Mouse (Mus musculus) kidney, embryonic 16.5 days (tissue): ENCODE data around the gene Piezo1. TPM values are rescaled to one million over a fixed set of nuclear protein-coding genes. Genes with fewer than 3 reads are reported as not detected.

Experiments used
- ATAC-seq: fragments of 200-750 bp; cut with Nextera tagmentation; 2 replicates; pipeline ENCODE4 v1.8.0; 2017; ENCODE audit warnings: moderate TSS enrichment; ENCODE audit not compliant: low FRiP score, low TSS enrichment
- H3K27ac ChIP-seq: fragments of 300-500 bp; sonication (generic); 2 replicates; pipeline ENCODE4 v1.5.1; 2014; ENCODE audit warnings: low read length
- H3K27me3 ChIP-seq: fragments of 300-500 bp; sonication (generic); 2 replicates; pipeline ENCODE4 v1.6.1; 2014; ENCODE audit warnings: low read length, control low read depth, mixed read lengths; ENCODE audit not compliant: insufficient read depth
- H3K36me3 ChIP-seq: fragments of 300-500 bp; sonication (generic); 2 replicates; pipeline ENCODE4 v1.6.1; 2014; ENCODE audit warnings: low read length, control low read depth, mixed read lengths; ENCODE audit not compliant: insufficient read depth
- H3K4me1 ChIP-seq: fragments of 300-500 bp; sonication (generic); 2 replicates; pipeline ENCODE4 v1.6.1; 2014; ENCODE audit warnings: low read length, control low read depth, mixed read lengths; ENCODE audit not compliant: insufficient read depth
- H3K4me2 ChIP-seq: fragments of 300-500 bp; sonication (generic); replicated peaks from 2 replicates; pipeline ENCODE4 v1.6.1; 2014; ENCODE audit warnings: low read depth, low read length
- H3K4me3 ChIP-seq: fragments of 300-500 bp; sonication (generic); 2 replicates; pipeline ENCODE4 v1.5.1; 2014; ENCODE audit warnings: mild to moderate bottlenecking, low read length
- H3K9ac ChIP-seq: fragments of 300-500 bp; sonication (generic); replicated peaks from 2 replicates; pipeline ENCODE4 v1.6.1; 2014; ENCODE audit warnings: low read length
- H3K9me3 ChIP-seq: fragments of 300-500 bp; sonication (generic); 2 replicates; pipeline ENCODE4 v1.6.1; 2016; ENCODE audit warnings: low read length, control low read depth
- WGBS: fragments of 180-500 bp; shearing (Covaris S2); extraction: QIAGEN DNeasy Blood & Tissue Kit; methylation state at CpG from one replicate; pipeline ENCODE4 v1.1.7; 2014; 5-methylcytosine and 5-hydroxymethylcytosine counted together
- polyA plus RNA-seq: library from polyadenylated mRNA; unstranded; fragments of >200 nt; fragmentation: Nextera tagmentation; extraction: Ambion mirVana; gene quantifications from 2 replicates; pipeline ENCODE4 v1.2.1, GENCODE M21; 2015

Piezo1 gene
- polyA plus RNA-seq, 1 experiment from 2014 or later, result 16.9 TPM

DNA sequence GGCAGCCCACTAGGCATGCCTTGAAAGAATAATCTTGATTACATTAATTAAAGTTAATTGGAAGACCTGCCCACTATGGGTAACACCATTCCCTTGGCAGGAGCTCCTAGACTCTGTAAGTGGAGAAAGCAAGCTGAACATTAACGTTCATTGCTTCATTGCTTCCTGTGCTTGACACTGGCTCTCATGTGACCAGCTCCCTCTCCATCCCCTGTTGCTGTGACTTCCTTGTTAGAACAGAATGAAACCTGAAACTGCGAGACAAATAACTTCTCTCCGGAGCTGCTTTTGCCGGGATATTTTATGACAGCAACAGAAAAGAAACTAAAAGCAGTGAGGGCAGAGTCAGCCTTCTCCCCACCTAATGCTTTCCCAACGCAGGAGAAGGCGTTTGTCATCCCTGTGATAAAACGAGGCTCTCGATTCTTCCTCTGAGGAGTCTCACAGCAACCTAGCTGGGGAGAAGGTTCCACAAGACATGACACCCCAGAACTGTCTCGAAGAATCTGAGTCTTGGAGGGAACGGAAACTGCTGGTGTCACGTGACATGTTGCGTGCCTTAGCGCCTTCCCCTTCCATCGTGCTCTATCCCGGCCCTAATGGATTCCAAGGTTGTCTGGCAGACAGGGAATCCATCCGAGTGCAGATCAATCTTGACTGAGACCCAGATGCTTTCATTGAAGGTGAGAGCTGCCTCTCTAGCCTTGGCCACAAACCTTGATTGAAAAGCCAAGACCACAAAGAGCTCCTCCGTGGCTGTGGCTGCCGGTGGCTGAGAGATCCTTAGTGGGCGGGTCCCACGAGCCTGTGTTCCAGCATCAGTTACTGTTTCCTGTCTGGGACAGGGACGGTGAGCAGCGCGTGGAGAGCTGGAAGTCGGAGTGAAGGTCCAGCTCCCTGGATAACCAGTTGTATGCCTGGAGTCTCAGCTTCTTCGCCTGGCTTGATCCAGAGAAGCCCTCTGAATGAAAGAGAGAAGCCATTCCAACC is 13.5 kb upstream of the Piezo1 start:
- Histone ChIP-seq H3K4me3 (no peak overlapping the region), H3K27me3 (no peaks in the 10 kb centered on the region), H3K27ac (peak overlapping the region; percentile 39), H3K9ac (no peak overlapping the region), H3K9me3 (no peaks in the 10 kb centered on the region), H3K4me2 (no peak overlapping the region), H3K4me1 (peaks cover 22% of the 10 kb centered on the region), H3K36me3 (peaks cover 2% of the 10 kb centered on the region; the same call in 1 of the 2 replicates)
- no peak for ATAC-seq
- 64% methylated on average over 25 of the region's 25 CpGs for WGBS

DNA sequence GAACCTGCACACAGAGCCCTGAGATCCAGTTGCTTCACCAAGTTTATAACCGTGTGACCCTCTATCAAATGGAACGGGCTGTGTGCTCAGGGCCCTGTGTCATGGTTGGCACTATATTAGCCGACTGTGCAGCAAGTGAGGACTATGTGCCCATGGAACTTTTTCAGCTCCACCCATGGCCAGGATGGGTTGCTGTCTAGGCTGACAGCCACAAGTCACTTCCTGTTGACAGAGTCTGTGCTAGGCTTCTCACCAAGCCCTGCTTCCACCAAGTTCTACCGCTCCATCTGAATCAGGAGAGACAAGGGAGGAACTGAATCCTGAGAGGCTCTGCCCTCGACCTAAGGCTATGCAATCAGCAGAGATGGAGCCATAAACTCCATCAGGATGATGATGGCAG is 10.1 kb upstream of the Piezo1 start:
- Histone ChIP-seq H3K27ac (no peak overlapping the region), H3K4me1 (peaks cover 23% of the 10 kb centered on the region), H3K9ac (no peak overlapping the region), H3K4me3 (no peak overlapping the region), H3K27me3 (no peaks in the 10 kb centered on the region), H3K9me3 (no peaks in the 10 kb centered on the region), H3K4me2 (no peak overlapping the region), H3K36me3 (no peaks in the 10 kb centered on the region)
- no peak for ATAC-seq
- 78% methylated on average over 5 of the region's 5 CpGs for WGBS

DNA sequence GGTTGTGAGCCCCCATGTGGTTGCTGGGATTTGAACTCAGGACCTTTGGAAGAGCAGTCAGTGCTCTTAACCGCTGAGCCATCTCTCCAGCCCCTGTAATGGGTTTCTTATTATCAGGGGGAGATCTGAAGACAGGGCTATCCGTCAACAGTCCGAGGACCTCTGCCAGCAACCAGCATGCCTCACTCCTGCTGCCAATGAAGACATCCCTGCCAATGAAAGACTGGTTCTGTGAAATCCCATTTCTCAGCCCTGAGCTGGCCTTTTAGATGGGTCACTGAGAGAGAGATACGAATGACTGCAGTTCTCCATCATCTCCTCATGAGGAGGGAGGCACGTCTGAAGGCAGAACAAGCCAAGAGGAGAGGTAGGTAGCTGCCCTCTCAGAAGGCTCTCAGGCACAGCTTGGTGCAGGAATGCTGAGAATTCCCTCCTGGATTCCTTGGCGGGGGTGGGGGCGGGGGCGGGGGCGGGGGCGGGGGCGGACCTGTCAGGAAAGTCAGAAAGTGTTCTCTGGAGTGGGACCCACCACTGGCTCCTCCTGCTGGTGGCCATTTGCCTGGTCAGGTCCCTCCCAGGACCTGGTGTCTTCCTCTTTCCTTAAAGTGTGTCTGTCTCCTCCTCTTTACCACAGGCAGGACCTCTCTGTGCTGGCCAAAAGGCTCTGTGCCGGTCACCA is 7.7 kb upstream of the Piezo1 start:
- Histone ChIP-seq H3K9me3 (no peaks in the 10 kb centered on the region), H3K9ac (no peak overlapping the region), H3K27me3 (no peaks in the 10 kb centered on the region), H3K27ac (peak overlapping the region; percentile 59), H3K4me1 (peaks cover 23% of the 10 kb centered on the region), H3K4me3 (no peak overlapping the region), H3K36me3 (no peaks in the 10 kb centered on the region), H3K4me2 (no peak overlapping the region)
- WGBS, result 21% methylated on average over 10 of the region's 12 CpGs
- peak; percentile 66; the same call in 1 of the 2 replicates for ATAC-seq

DNA sequence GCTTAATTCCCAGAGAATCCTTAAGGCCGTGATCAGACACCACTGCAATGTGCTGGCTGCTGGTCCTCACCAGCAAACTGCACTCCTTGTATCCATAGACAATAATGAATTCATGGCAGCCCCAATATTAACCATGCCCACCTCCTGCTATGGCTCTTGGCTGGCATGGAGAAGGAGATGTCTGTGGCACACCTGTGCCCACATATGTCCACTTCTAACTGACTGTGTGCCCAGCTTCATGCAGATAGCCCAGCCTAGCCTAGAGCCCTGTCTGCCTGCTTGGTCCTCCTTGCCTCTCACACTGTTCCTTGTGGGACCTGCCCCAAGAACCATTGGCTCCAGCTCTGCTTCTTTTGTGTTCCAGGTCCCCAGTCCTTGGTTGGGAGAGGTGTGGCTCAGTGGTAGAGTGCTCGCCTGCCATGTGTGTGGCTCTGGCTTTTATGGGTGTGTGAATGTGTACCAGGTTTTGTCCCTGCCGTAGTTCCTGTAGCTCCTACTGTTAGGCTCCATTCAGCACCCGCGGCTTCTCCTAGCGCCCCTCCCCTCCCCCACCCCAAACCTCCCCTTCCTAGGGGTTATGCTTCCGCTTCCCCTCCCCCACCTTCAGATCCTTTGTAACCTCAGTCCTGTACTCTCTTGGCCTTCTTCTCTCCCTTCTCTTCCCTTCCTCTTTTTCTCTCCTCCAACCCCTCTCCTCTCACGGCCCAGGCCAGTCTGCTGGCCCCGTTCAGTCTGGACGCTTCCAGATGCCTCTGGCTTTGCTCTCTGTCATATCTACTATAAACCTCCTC is 6.3 kb upstream of the Piezo1 start:
- no peaks in the 10 kb centered on the region for H3K27me3 ChIP-seq
- H3K4me2 ChIP-seq, result no peak overlapping the region
- no peaks in the 10 kb centered on the region for H3K36me3 ChIP-seq
- no peaks in the 10 kb centered on the region for H3K9me3 ChIP-seq
- no peak overlapping the region for H3K4me3 ChIP-seq
- H3K9ac ChIP-seq, result no peak overlapping the region
- ATAC-seq, result 0 out of 2 replicates have a peak, but pooled peaks have one; percentile 7
- H3K4me1 ChIP-seq, result peaks cover 23% of the 10 kb centered on the region
- 51% methylated on average over 10 of the region's 10 CpGs for WGBS
- H3K27ac ChIP-seq, result 0 out of 2 replicates have a peak overlapping the region, but pooled peaks have one; percentile 76

DNA sequence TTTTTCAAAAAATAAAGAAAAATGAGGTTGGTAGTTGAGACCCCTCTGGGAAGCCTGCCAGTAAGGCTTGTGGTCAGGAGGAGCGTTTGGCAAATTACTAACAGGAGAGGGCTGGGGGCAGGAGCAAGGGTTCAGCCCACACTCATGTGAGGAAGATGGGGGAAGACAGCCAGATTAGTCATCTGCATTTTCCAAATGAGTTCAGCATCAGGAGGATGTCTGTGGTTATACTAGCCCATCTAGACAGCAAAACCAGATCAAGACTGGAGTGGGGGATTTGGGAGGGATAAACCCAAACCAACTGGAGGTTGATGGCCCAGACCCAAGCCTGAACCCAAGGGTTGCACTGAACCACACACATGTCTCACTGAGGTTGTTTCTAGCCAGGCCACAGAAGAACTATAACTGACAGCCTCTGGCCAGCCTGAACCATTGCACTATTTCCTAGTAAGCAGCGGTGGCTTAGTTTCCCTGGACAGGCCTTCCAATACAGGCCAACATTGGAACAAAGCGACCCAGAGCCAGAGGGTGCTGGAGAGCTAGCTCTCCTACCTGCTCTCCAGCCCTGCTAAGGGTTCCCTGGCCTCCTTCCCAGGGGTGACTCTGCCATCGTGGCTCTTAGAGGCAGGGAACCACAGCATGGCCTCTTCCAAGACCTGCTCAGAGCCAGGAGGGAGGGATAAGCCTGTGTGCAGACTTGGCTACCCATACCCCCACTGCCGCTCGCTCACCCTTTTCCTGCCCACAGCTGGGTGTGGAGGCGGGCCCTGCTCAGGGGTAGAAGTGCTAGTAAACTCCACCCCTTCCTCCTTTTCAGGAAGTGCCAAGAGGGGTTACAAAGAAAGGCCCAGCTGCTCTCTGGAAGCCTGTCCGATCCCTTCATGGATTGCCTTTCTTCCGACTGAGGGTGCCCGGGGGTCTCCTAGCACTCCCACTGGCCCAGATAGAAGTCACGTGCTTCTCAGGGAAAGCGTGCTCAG is 5.2 kb upstream of the Piezo1 start:
- no peak overlapping the region for H3K4me3 ChIP-seq
- peak overlapping the region; percentile 76 for H3K27ac ChIP-seq
- H3K4me1 ChIP-seq, result peaks cover 23% of the 10 kb centered on the region
- H3K36me3 ChIP-seq, result no peaks in the 10 kb centered on the region
- WGBS, result 59% methylated on average over 12 of the region's 12 CpGs
- 0 out of 2 replicates have a peak overlapping the region, but pooled peaks have one; percentile 4 for H3K4me2 ChIP-seq
- no peaks in the 10 kb centered on the region for H3K27me3 ChIP-seq
- ATAC-seq, result peak; percentile 33; the same call in 1 of the 2 replicates
- H3K9ac ChIP-seq, result peak overlapping the region; percentile 42; the same call in 1 of the 2 replicates
- H3K9me3 ChIP-seq, result no peaks in the 10 kb centered on the region

DNA sequence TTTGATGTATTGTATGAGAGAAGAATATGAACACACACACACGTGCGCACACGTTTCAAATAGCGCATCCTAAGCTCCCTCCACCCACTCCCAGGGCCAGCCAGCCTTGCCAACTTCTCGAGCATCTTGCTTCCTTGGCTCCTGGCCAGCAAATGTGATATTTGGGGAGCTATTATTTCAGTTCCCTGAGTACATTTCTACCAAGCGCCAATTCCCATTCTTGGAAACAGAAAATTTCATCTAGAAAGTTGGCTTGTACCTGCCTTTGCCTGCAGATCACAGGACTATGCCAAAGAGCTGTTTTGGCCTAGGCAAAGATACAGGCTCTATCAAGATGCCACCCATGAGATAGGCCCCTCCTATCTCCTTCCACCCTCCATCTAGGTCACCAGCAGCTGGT is 3.7 kb upstream of the Piezo1 start:
- Histone ChIP-seq H3K27me3 (no peaks in the 10 kb centered on the region), H3K4me3 (no peak overlapping the region), H3K4me1 (peaks cover 30% of the 10 kb centered on the region), H3K9me3 (no peaks in the 10 kb centered on the region), H3K9ac (no peak overlapping the region), H3K36me3 (no peaks in the 10 kb centered on the region), H3K4me2 (no peak overlapping the region), H3K27ac (no peak overlapping the region)
- ATAC-seq, result no peak
- WGBS, result 81% methylated on average over 6 of the region's 6 CpGs

DNA sequence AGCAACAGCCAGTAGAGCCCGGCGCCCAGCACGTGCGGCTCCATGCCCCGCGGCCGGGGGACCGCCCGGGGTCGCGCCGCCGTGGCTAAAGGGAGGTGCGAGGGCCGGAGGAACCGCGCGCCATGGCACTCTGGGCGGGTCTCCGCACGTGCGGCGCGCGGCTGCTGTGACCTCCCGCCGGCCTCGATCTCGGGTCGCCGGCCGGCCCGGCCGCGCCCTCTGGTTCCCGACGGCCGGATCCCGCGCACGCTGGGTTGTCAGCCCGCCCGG is 199 bp downstream of the Piezo1 start:
- no peak; the same call in 1 of the 2 replicates for ATAC-seq
- peak overlapping the region; percentile 93 for H3K9ac ChIP-seq

DNA sequence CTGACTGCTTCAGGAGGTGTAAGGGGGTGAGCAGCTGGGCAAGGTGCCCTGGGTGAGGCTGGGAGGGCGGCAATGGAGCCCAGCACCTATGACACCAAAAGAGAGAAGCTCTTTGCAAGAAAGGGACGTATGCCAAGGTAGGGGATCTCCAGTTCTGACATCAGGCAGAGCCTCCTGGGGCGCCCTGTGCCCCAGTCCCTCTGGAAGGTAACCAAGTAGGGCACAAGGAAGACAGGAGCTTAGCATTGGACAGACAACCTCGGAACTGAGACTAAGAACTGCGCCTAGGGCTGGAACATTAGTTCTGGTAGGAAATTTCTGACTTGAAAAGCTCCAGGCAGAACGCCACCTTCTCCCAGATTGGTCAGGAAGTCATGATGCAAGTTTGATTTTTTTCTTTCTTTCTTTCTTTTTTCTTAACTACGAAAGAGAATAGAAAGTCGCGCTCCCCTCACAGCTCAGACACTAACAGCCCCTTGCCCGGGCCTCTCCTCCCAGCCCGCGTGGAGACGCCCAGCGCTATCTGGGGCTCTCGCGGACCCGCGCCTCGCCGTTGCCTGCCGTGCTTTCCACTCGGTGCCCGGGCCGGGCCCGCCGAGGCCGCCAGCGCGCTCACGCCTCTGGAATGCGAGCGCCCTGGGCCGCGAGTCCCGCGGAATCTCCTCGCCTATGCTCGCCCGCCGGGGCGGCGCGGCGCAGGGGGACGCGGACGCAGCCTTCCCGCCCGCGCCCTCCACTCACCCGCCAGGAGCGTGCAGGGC is 715 bp downstream of the Piezo1 start:
- H3K4me3 ChIP-seq, result peak overlapping the region; percentile 74
- peak overlapping the region; percentile 93 for H3K9ac ChIP-seq
- no peaks in the 10 kb centered on the region for H3K36me3 ChIP-seq
- peak; percentile 34 for ATAC-seq
- no peaks in the 10 kb centered on the region for H3K27me3 ChIP-seq
- H3K27ac ChIP-seq, result peak overlapping the region; percentile 81
- H3K4me1 ChIP-seq, result peaks cover 50% of the 10 kb centered on the region
- H3K9me3 ChIP-seq, result no peaks in the 10 kb centered on the region
- peak overlapping the region; percentile 89 for H3K4me2 ChIP-seq
- WGBS, result 3% methylated on average over 43 of the region's 52 CpGs

More for the DNA sequence above, 199 bp downstream of the Piezo1 start:
- H3K4me3 ChIP-seq, result peak overlapping the region; percentile 74
- 2% methylated on average over 31 of the region's 43 CpGs for WGBS
- no peaks in the 10 kb centered on the region for H3K36me3 ChIP-seq
- H3K4me1 ChIP-seq, result peaks cover 45% of the 10 kb centered on the region
- H3K27ac ChIP-seq, result peak overlapping the region; percentile 81
- no peaks in the 10 kb centered on the region for H3K9me3 ChIP-seq
- peak overlapping the region; percentile 89 for H3K4me2 ChIP-seq
- H3K27me3 ChIP-seq, result no peaks in the 10 kb centered on the region
